Mouse (Mus musculus) liver, adult 2 months (tissue): ENCODE data around the gene Atp5h.
"Not testable (repeated sequence)": the region's sequence is repeated elsewhere in the genome, so short reads cannot be mapped to it uniquely, and the experiment has no call there.

Experiments used
- CTCF ChIP-seq: fragments of 200-500 bp; IDR thresholded peaks from 2 replicates; pipeline ENCODE4 v1.5.1; 2011; ENCODE audit warnings: low read depth, low read length, control low read depth
- POLR2A ChIP-seq: fragments of 200-500 bp; IDR thresholded peaks from 2 replicates; pipeline ENCODE4 v1.6.1; 2011; ENCODE audit warnings: low read length, control low read depth; ENCODE audit not compliant: insufficient read depth; ENCODE audit errors: extremely low read depth

DNA sequence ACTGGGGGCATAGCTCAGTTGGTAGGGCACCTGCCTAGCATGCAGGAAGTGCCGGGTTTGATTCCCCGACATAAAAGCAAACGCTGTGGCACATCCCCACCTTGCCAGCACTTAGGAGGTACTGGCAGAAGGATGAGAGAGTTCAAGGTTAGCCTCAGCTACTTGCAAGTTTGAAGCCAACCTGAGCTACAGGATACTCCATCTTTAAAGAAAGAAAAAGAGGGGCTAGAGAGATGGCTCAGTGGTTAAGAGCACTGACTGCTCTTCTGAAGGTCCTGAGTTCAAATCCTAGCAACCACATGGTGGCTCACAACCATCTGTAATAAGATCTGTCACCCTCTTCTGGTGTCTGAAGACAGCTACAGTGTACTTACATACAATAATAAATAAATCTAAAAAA, 32.9 kb downstream of the Atp5h start:
- not testable (repeated sequence) for TF ChIP-seq POLR2A, CTCF
